Mouse (Mus musculus): ENCODE measurements around the gene Rnf222. TPM values are rescaled to one million over a fixed set of nuclear protein-coding genes. Genes with fewer than 3 reads are reported as not detected.

Rnf222 gene
- total RNA-seq (2022): under 1 TPM in 1 of 4 experiments, not detected in 3; 0.17 TPM

DNA sequence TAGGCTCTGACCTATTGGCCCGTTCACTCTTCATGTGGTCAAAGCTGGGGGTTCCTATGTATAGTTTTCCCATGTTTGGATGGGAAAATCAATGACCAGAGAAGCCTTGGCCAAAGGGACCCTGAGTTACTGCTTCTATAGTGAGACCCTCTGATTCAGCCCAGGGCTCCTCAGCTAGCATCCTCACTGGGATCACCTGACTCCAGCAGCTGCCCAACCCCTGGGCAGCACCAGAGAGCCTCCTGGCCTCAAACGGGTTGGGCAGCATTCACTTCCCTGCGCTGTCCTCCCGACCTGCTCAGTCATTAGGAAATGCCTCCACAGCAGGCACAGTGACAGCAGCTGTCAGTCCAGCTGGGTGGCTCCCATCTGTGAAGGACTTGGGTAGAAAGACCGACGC, at the start of gene Rnf222:
TSS of gene Rnf222 (plus strand) at position 301 of the 400 bp plus-strand sequence.
- DNase-seq (ENCODE audit: low spot score in 2 of 2): no peak

DNA sequence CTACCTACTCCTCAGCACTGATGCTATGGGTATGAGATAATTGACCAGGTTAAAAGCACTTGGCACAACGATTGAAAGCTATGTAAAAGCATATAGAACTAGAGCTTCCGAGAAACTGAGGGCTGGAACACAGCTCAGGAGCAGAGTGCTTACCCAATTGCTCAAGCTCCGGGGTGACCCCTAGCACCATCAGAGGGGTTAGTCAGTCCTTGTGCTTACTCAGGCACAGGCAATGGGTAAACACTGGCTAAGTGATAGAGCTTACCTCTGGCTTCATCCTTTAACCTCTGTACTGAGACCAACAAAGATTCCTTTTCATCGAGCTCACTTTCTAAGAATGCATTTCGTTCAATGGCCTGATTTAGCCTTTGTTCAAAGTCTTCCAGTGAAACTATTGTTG, 48.7 kb upstream of the Rnf222 start:
- no peak for DNase-seq (ENCODE audit: low spot score in 2 of 2)

DNA sequence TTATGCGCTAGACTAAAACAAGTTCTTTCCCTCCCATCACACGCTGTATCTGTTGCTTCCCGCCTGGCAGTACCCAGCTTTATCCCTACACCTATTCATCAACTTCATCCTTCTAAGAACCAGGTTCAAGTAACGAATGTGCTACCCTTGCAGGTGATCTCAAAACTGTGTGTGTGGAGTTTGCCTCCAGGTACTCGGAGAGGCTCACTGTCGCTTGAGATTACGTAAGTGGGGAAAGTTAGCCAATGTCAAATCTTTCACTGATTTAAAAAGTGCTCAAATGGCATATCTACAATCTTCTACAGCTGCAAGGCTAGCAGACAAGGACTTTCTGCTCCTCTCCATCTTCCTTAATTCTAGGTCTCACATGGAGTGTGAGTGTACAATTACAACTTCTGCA, 37.5 kb upstream of the Rnf222 start:
- no peak for DNase-seq (ENCODE audit: low spot score in 2 of 2)

DNA sequence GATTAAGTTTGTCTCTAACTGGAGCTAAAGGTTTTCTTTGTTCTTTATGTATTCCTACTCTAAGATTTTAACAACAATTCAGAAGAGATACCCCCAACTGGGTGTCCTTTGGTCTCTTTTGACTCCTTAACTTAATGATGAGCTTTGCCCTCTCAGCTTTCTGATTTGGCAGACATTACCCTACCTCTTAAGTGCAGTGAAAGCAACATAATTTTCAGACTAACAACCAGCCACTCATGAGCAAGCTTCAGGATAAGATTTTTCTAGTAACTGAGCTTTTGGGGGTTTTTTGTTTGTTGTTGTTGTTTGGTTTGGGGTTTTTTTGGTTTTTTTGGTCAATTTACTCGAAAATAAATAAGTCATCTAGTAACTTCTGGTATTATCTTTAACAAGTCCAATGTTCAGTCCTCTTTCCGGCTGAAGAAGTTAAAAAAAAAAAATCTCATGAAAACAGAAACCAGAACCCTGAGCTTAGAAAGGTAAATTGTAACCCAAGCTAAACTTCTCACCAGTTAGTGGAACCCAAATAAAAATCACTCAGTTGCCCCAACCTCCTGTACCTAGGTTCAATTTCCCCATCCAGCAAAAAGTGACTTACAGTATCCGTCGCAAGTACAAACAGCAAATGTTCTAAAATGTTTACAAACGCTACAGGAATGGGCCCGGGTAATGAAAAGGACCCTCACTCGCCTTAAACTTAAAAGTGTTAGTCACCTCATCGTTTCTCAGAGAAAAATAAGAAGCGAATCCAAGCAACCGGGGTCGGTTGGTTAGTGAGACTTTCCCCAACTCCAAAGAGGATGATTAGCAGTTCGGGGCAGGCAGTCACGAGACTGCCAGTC, 36.5 kb upstream of the Rnf222 start:
- DNase-seq (ENCODE audit: low spot score in 2 of 2): no peak

DNA sequence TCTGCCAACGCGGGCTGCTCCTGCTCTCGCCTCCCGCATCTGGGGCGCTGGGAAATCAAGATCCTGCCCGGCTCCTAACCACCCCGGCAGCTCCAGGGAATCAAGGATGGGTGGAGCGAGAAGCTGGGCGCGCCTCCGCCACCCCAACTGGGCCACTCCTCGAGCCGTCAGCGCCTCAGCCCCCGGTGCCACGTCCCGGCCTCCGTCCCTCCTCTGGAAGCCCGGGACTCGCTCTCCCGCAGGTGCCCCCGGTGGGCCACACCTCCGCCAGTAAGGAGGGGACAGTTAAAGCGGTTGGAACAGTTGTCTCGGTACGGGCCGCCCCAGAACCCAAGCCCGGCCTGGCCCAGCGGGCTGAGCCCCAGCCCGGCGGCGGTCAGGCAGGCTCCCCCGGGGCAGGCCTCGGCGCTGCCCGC, 35.9 kb upstream of the Rnf222 start:
- DNase-seq (ENCODE audit: low spot score in 2 of 2): peak in 1 of 2 experiments; percentile 46

DNA sequence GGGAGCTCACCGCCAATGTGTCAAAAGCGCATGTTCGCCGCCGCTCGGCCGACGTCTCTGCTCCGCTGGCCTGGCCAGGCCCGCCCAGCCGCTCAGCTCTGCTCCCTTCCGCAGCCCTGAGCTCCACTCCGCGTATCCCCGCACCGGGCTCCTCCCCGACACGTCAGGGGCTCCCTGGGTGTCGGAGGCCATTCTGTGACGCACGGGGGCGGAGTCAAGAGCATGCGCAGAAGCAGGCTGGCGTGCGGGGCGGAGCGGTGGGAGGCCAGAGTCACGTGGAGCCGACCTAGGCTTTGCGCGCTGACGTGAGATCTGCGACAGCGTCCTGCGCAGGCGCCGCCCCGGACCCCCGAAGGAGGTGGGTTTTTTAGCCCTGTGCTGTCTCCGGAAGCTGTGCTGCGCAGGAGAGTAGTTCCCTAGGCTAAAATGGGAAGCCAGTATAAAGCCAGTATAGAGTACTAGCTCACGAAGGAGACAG, 35.4 kb upstream of the Rnf222 start:
- DNase-seq (ENCODE audit: low spot score in 2 of 2): peak; percentile 98 to 99

DNA sequence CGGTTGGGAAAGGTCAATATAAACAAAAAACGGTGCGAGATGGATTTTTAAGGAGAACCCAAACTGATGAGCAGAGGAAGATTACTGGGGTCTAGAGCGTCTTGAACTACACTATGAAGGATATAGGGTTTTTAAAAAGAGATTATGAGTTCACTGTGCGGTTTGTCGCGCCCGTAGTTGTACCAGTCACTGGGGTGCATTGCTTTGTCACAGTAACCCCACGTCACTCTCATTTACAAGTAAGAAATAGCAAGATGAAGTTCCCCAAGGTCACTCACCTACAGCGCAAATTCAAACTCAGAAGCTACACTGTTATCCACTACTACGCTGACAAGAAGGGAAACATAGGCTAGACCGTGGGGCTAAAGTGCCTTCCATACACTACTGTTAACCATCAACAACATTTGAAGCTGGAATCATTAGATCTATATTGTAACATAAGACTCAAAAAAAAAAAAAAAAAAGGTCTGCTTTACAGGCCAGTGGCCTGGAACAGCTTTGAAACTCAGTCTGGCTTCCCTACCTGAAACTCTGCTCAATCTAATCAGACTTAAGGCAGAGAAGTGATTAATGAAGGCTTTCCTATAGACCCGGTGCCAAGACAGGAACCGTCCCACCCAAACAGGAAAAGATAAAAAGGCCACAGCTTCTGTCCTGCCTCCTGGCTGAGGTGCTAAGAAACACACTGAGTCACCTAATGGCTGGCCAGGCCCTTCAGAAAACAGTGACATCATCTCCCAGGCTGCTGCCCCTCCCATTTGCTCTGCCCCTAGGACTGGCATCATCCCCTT, 34.5 kb upstream of the Rnf222 start:
- no peak for DNase-seq (ENCODE audit: low spot score in 2 of 2)

DNA sequence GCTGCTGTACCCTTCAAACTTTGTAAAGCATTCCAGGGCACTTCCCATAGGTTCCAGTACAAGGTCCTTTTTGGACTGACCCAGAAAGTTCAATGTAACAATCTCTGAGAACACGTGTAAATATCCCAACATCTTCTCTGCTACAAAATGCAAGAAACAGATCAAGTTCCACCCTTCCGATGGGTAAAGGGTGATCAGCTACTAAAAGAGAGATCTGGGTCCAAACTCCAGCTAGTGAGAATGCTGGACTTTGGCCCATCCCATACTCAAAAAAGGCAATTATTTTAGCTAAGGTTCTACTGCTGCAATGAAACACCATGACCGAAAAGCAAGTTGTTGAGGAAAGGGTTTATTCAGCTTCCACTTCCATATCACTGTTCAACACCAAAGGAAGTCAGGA, 33.7 kb upstream of the Rnf222 start:
- no peak for DNase-seq (ENCODE audit: low spot score in 2 of 2)

DNA sequence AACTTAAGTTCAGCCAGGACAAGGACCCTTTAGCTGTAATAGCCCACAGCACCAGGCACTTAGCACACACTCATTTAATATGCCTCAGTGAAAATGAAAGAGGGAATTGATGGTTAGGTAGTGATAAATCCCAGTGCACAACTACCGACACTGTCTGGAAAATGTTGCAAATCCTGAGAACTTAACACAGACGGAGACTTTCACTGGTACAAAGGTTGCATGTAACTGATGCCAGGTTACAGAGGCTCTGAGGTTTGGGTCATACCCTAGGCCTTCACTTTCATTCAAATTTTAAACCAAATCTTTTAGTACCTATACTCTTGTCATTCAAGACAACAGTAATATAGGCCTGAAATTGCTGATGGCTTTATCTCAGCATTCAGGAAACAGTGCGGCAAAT, 31.0 kb upstream of the Rnf222 start:
- DNase-seq (ENCODE audit: low spot score in 2 of 2): no peak

DNA sequence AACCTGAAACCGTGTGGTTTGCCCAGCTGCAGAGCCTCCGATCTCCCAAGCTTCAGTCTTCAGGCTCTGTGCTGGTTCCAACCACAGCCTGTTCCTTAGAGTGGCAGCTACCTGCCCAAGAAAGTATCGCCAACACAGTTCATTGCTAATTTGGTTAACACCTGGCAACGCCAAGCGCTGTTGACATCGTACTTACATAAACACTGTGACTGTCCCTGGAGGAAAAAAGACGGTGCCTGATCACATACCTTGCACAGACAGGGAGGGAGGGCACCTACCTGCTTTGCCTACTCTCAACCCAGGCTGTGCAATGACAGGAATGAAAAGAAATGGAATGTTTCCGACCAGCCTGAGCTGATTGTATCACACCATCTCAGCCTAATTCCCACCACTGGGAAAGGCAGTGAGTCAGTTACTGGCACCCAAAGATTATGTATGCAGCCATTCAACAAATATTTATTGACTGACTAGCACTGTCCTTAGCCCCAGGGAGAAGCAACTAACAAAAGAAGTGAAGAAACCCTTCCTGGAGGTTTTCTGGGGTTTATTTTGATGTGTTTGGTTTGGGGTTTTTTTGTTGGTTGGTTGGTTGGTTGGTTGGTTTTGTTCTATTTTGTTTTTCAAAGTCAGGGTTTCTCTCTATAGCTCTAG, 28.3 kb upstream of the Rnf222 start:
- DNase-seq (ENCODE audit: low spot score in 2 of 2): no peak

DNA sequence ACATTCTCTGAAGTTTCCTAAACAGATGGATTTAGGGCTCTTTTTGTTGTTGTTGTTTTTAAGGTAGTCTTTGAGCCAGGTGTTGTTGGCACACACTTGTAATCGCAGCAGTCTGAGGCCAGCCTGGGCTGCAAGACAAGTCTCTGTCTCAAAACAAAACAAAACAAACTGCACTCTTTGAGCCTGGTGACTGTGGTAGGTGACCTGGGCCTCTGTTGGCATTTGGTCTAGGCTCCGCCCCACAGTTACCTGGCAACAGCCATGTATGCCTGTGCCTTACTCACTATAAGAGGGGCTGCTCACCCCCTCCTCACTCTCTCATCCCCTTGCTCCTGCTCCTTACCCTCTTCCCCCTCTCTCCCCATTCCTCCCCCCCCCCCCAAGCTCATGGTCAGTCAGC, 26.1 kb upstream of the Rnf222 start:
- no peak for DNase-seq (ENCODE audit: low spot score in 2 of 2)

DNA sequence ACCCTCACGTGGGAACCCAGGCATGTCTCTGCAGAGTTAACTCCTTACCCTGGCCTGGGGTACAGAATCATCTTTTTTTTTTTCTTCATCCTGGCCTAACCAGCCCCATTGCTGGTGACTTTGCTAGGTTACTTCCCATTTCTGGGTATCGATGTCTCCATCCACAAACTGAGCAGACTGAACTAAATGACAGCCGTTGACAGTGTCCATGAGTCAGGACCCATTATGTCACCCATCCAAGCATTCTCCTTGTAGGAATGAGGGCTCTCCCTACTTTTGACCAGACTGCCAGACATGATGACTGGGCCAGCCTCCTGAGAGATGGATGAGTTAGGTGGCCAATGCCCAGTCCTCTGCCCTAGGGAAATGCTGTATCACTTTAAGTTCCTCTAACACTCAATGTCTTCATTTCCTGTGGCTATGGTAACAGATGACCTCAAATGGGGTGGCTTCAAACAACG, 24.7 kb upstream of the Rnf222 start:
- DNase-seq (ENCODE audit: low spot score in 2 of 2): no peak

DNA sequence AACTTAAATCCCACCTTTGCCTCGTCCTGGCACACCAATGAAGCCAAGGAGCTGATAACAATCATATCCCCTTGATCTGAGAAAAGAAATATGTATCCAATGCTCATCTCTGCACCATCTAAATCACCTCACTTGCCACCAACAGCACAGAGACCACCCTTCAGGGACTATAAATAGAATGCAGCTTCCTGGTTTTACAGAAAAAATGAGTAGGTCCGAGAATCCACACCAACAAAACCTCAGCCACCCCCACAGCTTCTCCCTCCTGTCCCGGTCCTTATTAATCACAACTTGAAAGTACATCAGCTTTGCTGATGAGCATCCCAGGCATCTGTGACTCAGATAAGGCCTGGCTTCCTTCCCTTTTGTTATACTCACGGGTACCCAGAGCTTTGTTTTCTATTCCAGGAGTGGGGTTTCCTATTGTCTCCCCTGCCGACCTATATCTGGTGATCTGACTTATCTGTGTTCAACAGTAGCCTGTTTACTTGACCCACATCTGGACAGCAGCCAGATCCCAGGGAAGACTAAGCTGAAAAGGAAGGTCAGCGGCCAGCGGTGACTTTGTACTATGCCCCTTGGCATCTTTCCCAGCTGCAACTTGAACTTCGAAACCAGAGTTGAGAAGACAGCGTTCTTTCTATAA, 23.7 kb upstream of the Rnf222 start:
- DNase-seq (ENCODE audit: low spot score in 2 of 2): no peak

DNA sequence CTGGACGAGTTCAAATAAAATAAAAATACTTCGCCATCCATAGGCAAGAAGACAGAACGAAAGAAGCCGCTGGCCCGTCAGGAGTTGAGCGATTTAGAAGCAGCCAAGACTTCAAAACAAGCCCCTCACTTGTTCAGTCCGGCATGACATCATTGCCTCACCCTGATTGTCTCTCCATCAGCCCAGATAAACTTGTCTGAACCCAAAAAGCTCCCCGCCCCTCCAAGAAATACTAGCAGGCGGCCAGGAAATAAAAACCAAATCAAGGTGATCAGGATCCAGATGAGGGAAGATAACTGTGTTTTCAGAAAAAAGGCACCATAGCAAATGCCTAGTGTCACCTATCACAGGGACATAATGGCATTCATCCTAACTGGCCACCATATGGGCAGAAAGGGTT, 17.1 kb upstream of the Rnf222 start:
- DNase-seq (ENCODE audit: low spot score in 2 of 2): no peak

DNA sequence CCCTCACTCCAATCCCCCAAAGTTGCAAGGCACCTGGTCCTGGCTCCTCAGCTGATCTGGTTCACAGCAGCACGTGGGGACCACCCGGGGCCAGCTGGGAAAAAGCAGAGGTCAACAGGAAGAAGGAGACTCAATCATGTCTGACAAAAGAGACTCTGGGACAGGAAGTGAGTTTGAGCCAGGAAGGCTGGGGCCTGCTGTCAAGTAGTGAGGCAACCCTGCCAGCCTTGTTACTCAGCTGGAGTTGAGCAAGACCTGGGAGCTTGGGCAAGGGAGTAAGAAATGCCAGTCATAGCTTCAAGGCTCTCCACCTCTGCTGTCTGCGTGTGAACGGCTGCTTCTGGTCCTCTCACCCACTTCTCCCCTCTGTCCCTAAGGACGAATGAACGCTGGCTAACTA, 16.6 kb upstream of the Rnf222 start, which contains the start of gene Ndel1:
TSS of gene Ndel1 (minus strand) at position 111 of the 400 bp plus-strand sequence.
- DNase-seq (ENCODE audit: low spot score in 2 of 2): no peak

DNA sequence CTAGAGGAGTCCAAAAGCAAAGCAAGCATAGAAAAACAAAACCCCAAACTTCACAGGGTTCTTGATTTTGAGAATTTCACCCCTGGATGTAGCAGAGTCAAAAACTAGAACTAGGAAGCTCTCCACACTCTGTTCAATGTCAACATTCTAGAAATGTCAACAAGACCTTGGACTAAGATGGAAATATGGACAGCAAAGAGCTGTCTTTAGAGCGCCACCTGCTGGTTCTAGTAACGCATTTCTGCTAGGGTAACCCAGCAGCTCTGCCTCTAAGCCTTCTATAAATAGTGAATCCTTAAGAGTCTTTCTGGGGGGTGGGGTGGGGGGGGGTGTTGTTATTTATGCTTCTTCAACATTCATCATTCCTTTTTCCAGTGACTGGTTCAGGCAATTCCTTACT, 13.5 kb upstream of the Rnf222 start:
- DNase-seq (ENCODE audit: low spot score in 2 of 2): no peak

DNA sequence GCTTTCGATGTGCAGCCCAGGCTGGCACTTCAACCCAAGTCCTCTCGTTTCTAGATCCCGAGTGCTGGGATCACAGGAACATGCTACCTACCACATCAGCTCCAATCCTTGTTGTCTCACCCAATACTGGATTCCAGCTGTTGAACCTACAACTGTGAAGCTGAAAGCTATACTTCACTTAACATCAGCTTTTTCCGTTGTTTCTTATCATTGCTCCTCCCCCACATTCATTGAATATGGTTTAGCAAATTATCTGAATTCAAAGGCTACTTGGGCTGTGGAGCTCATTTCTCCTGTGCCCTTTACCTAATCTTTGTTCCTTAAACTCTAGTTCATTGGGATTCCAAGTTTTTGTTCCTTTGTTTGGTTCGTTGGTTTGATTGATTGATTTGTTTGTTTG, 9.5 kb upstream of the Rnf222 start:
- DNase-seq (ENCODE audit: low spot score in 2 of 2): no peak

DNA sequence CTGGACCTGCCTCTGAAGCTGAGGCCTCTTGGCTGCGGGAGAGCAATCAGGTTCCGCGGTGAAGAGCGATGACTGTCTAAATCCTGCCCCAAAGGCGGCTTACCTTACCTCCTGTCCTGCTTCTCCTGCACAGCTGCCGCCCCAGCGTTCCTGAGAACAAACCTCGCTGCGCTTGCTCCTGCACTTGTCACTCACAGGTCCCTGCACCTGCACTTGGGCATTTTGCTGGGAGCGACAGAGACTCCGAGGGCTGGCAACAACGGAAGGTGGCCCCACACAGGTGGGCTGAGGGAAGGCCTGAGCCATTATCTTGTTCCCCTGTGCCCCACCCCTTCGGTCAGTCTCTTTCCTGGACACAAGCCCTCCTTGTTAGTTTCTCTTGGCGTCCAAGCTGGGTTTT, 6.2 kb upstream of the Rnf222 start:
- DNase-seq (ENCODE audit: low spot score in 2 of 2): no peak

DNA sequence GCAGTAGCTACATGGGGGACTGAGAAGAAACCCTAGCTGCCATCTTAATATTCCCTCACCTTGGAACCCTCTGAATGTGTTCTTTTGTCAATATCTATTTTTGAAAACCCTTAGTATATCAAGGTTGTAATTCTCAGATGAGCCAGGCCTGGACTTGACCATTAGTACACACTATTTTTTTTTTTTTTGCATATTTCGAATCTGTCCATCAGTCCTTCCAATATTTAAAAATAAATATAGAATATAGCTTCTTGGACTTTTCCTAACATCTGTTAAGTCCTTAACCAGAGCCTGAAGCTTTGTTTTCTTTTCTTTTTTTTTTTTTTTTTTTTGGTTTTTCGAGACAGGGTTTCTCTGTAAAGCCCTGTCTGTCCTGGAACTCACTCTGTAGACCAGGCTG, 4.5 kb upstream of the Rnf222 start:
- DNase-seq (ENCODE audit: low spot score in 2 of 2): no peak

DNA sequence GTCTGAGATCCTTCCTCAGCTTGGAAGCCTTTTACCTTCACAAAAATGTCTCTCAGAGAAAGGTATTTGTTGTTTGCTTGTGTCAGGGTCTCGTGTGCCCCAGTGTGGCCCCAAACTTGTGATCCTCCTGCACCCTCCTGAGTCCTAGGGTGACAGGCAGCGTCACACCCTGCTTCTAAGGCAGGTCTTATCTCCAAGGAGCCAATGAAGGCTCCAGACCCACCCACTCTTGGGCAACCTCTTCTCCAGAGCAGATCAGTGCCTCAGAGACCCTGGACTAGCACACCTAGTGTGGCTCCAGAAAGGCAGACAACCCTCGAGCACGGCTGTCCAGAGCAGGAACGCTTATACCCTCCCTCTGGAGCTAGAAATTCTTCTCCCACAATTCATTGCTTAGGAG, 4.0 kb upstream of the Rnf222 start:
- DNase-seq (ENCODE audit: low spot score in 2 of 2): no peak

DNA sequence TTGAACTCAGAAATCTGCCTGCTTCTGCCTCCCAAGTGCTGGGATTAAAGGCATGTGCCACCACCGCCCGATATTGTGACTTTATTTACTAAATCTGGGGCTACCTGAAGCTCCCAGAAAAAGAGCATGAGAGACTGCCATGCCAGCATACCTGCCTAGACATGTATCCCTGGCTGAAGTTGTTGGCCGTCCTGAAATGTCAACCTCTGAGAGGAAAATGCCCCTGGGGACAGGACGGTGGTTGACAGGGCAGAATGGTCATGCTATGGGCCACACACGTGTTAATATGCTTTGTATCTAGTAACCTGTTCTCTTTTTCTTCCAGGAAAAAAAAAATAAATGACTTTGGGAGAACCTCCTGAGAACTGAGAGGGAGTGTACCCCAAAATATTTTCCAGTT, 2.3 kb upstream of the Rnf222 start:
- no peak for DNase-seq (ENCODE audit: low spot score in 2 of 2)
